Mouse (Mus musculus) retina, postnatal 7 days (tissue): Measurements from ENCODE around the gene Snap47.
"Not testable (repeated sequence)": the region's sequence is repeated elsewhere in the genome, so short reads cannot be mapped to it uniquely, and the experiment has no call there.

Source experiments
- DNase-seq: peaks from one replicate; pipeline ENCODE4 v3.0.0-alpha.2; 2012; ENCODE audit warnings: low read depth, low spot score

Snap47 gene

GRCm38 (mm10) chr11:59367955-59368354, 83.0 kb downstream of the Snap47 start:
- DNase-seq = not testable (repeated sequence)

DNA sequence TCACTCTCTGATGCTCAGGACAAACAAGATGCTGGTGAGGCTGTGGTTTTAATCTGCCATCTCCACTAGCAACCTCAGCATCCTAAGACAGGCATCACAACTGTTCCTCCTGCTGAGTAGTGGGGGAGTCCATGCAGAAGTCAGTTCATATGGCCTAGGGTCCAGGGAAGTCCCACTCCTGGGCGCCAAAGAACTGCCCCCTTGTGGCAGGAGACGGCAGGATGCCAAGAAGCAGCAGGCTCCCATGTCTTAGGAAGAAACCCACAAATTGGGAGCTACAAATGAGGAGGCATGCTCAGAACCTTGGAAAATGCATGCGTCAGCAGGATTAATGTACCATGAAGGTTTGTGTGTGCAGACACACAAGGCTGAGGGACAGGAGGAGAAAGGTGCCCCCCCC, 84.4 kb downstream of the Snap47 start:
- DNase-seq = no peak

DNA sequence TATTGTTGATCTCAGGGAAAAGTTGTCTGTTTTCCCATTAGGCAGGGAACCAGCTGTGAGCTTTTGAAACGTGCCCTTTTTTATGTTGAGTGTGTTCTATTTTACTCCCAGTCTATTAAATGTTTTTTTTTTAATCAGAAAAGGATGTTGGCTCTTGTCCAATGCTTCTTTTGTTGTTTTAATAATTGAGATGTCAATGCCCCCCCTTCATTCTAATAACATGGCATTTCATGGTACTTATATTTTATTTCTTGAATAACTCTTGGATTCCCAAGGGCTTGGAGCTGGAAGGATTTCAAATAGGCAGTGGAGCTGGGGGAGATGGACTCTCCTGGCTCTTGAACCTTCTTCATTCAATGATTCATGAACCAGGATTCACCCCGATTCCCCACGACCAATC, 85.0 kb downstream of the Snap47 start:
- DNase-seq = no peak

- DNase-seq = no peak
Measured at GRCm38 (mm10) chr11:59364417-59364816, 86.6 kb downstream of the Snap47 start.

- DNase-seq = no peak
Measured at GRCm38 (mm10) chr11:59364007-59364406, 87.0 kb downstream of the Snap47 start.

- DNase-seq = no peak
Measured at GRCm38 (mm10) chr11:59361291-59361690, 89.7 kb downstream of the Snap47 start.
